Mouse (Mus musculus) spleen, adult 12 weeks (tissue): ENCODE measurements around the gene Rgs12.

Source experiments
- DNase-seq: peaks from one replicate; pipeline ENCODE4 v3.0.0; 2022; ENCODE audit warnings: low spot score

The Rgs12 gene

GRCm38 (mm10) chr5:35033068-35033467 lies 83.8 kb downstream of the Rgs12 start:
- no peak for DNase-seq

GRCm38 (mm10) chr5:35033619-35034018 lies 84.4 kb downstream of the Rgs12 start:
- no peak for DNase-seq

- DNase-seq: no peak
These were observed 85.9 kb downstream of the Rgs12 start for GRCm38 (mm10) chr5:35035141-35035540.

- DNase-seq: no peak
These were observed 86.5 kb downstream of the Rgs12 start for GRCm38 (mm10) chr5:35035795-35036194.

- DNase-seq: no peak
These were observed 88.2 kb downstream of the Rgs12 start for GRCm38 (mm10) chr5:35037438-35037837.

GRCm38 (mm10) chr5:35041268-35041829 lies 92.1 kb downstream of the Rgs12 start, which contains the start of gene Hgfac:
TSS of gene Hgfac (plus strand) at chr5:35041509.
- DNase-seq: no peak

DNA sequence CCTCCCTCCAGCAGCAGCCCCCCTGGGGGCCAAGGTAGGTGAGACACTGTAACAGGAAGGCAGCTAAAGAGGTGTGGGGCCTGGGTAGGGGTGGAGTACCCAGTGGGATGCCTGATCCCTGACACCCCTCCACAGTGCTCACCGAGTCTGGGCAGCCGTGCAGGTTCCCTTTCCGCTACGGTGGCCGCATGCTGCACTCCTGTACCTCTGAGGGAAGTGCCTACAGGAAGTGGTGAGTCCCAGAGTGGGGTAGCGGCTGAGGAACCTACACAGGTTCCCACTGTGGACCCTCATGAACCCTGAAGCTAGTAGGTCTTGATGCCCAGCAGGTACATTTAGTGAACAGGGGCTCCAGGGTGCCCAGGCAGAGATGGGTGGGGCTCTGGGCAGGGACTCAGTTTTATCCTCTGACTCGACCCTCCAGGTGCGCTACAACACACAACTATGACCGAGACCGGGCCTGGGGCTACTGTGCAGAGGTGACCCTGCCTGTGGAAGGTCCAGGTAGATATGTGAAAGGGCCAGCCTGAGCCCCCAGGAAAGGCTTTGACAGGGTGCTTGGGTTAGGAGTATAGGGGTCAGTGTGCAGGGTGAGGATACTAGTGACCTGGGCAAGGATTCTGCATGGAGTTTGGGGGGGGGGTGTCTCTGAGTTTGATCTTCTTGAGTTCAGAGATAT lies 93.3 kb downstream of the Rgs12 start:
- DNase-seq: no peak

DNA sequence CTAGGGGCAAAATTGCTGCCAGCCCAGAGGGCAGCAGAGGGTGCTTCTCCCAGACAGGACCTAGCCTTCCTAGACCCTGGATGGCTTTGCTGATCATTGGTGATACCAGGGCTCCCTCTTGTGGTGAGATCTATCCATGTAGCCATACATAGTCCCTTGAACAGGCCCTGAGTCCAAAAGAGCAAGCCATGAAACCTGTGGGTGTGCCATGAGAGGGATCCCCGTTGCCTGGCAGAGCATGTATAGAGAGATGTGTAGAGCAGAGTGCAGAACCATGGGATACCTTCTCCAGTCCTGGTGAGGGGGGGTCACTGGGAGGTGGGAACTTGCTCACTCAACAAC lies 93.8 kb downstream of the Rgs12 start:
- peak; percentile 50 for DNase-seq

DNA sequence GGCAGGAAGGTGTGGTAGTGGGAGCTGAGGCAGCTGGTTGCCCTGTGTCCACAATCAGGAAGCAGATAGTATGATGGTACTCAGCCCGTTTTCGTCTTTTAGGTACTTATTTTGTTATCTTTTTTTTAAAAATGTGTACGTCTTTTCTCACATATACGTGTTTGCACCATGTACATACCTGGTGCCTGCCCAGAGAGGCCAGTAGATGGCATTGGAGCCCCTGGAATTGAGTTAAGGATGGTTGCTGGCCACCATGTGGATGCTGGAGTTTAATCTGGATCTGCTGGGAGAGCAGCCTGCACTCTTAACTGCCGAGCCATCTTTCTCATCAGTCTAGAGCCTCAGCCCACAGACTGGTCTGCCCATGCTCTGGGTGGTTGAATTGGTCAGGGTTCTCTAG lies 101.3 kb downstream of the Rgs12 start:
- DNase-seq: no peak

GRCm38 (mm10) chr5:35054628-35055027 lies 105.4 kb downstream of the Rgs12 start:
- DNase-seq: no peak

- no peak for DNase-seq
These were observed 105.8 kb downstream of the Rgs12 start for GRCm38 (mm10) chr5:35055076-35055475.

GRCm38 (mm10) chr5:35056604-35057432 lies 107.6 kb downstream of the Rgs12 start, which contains the start of gene Dok7:
TSS of gene Dok7 (plus strand) at chr5:35056766.
- no peak for DNase-seq

- no peak for DNase-seq
These were observed 108.3 kb downstream of the Rgs12 start for GRCm38 (mm10) chr5:35057582-35057981.

- no peak for DNase-seq
These were observed 109.0 kb downstream of the Rgs12 start for GRCm38 (mm10) chr5:35058216-35058615.

- no peak for DNase-seq
These were observed 110.9 kb downstream of the Rgs12 start for GRCm38 (mm10) chr5:35060098-35060497.

GRCm38 (mm10) chr5:35069841-35070240 lies 120.6 kb downstream of the Rgs12 start:
- no peak for DNase-seq

GRCm38 (mm10) chr5:35070314-35070713 lies 121.1 kb downstream of the Rgs12 start:
- no peak for DNase-seq

GRCm38 (mm10) chr5:35070953-35071352 lies 121.7 kb downstream of the Rgs12 start:
- no peak for DNase-seq

DNA sequence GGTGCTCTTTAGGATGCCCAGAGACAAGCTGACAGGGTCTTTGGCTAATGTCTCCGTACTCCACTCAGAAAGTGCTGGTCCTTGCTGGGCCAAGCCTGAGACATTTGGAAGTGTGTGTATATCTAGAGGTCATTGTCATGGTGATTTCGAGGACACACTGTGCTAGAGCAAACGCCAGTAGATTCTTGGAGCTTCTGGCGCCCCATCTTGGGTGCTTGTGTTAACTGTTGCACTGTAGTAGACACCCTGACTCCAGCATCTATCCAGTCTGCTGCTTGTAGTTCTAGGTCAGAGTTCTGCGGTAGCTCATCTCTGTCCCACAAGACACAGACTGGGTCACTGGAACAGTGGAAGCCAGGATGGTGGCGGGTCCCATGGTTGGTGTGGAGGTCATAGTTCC lies 122.6 kb downstream of the Rgs12 start:
- no peak for DNase-seq

GRCm38 (mm10) chr5:35073235-35073634 lies 124.0 kb downstream of the Rgs12 start:
- DNase-seq: no peak

DNA sequence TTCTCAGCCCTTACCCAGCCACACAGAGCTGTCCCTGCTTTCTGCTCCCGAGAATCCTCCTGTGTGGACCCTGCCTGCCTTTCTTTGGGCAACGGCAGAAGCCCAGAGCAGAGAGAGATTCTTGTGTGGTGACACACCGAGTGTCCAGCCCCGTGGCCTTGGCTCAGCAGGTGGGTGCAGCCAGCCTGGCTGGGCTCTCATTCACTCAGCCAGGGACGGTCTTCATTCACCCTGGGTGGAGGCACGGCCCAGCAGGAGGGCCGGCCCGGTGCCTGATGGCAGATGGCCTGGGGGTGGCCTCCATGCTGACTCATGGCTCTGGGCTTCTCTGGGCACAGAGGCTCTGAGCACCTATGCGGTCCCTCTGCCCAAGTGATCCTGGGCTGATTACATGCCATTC lies 124.7 kb downstream of the Rgs12 start:
- no peak for DNase-seq

GRCm38 (mm10) chr5:35076369-35076768 lies 127.1 kb downstream of the Rgs12 start:
- no peak for DNase-seq

DNA sequence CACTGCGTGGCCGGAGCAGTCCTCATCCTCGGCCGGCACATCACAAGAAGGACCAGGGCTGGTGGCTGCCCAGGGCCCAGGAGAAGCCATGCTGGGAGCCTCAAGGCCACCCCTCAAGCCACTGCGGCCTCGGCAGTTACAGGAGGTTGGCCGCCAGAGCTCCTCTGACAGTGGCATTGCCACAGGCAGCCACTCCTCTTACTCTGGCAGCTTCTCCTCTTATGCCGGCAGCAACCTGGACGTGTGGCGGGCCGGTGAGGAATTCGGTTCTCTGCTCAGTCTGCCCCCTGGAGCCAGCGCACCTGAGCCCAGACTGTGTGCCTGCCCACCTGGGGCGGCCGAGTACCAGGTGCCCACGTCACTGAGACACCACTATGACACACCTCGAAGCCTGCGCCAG lies 129.9 kb downstream of the Rgs12 start:
- DNase-seq: no peak
